Mouse (Mus musculus): ENCODE measurements around the gene Stxbp6.

DNA sequence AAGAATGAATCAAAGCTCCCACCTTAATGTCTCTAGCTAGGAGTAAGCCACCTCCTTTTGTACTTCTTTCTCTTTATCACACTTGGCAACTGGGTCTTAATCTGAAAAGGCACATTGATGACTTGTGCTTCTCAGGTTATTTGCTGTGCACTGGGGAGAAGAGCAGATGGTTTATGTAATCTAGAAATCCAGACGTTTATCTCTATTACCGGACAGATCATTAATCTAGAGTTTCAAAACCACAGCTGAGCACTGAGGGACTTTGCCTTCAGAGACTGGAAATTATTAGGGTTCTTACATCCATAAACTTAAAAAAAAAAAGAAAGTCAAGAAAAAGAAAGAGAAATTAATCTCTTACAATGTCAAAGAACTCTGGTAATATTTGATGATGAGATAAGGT lies 262.6 kb downstream of the Stxbp6 start:
- no peak for TF ChIP-seq CTCF (IDR thresholded peaks at IDR 0.05; ENCODE audit: control insufficient read depth, insufficient read depth, insufficient read length)
- no peak for TF ChIP-seq CEBPB (IDR thresholded peaks at IDR 0.05; ENCODE audit: low read depth)
- no peak for TF ChIP-seq USF1 (IDR thresholded peaks at IDR 0.05; ENCODE audit: low read depth)
- no peak for TF ChIP-seq MAX (IDR thresholded peaks at IDR 0.05)
- TF ChIP-seq MYOD1 (IDR thresholded peaks at IDR 0.05; ENCODE audit: control insufficient read depth, insufficient read length, low read depth): no peak
